Mouse (Mus musculus): ENCODE data around the gene Rac2. TPM values are rescaled to one million over a fixed set of nuclear protein-coding genes. Genes with fewer than 3 reads are reported as not detected.

The Rac2 gene
- polyA plus RNA-seq, 1 experiment = 1,833 TPM

GRCm38 (mm10) chr15:78521331-78521730 is 51.3 kb downstream of the Rac2 start:
- DNase-seq = no peak
- Histone ChIP-seq H3K36me3 (ENCODE audit: control insufficient read depth, insufficient read depth, low read length) (no peaks in the 10 kb centered on the region), H3K4me1 (replicated peaks; ENCODE audit: control insufficient read depth, insufficient read depth, low read length) (peaks cover 15% of the 10 kb centered on the region), H3K27me3 (ENCODE audit: control insufficient read depth, insufficient read depth, low read length) (no peaks in the 10 kb centered on the region), H3K27ac (ENCODE audit: control insufficient read depth, insufficient read depth, low read length) (no peak overlapping the region), H3K4me3 (ENCODE audit: control insufficient read depth, insufficient read depth, low read length) (no peak overlapping the region)
- no peak for TF ChIP-seq POLR2A (IDR thresholded peaks at IDR 0.05; ENCODE audit: control insufficient read depth, extremely low read depth, insufficient read depth, low read length, poor library complexity)
- TF ChIP-seq CTCF (IDR thresholded peaks at IDR 0.05; ENCODE audit: borderline replicate concordance, control insufficient read depth, extremely low read depth, insufficient read depth, low read length, poor library complexity) = no peak
- 92% methylated on average over 8 of the region's 8 CpGs for WGBS

- Histone ChIP-seq H3K4me1 (replicated peaks; ENCODE audit: control insufficient read depth, insufficient read depth, low read length) (peaks cover 15% of the 10 kb centered on the region), H3K27ac (ENCODE audit: control insufficient read depth, insufficient read depth, low read length) (no peak overlapping the region), H3K36me3 (ENCODE audit: control insufficient read depth, insufficient read depth, low read length) (no peaks in the 10 kb centered on the region), H3K4me3 (ENCODE audit: control insufficient read depth, insufficient read depth, low read length) (no peak overlapping the region), H3K27me3 (ENCODE audit: control insufficient read depth, insufficient read depth, low read length) (no peaks in the 10 kb centered on the region)
- TF ChIP-seq CTCF (IDR thresholded peaks at IDR 0.05; ENCODE audit: borderline replicate concordance, control insufficient read depth, extremely low read depth, insufficient read depth, low read length, poor library complexity) (no peak), POLR2A (IDR thresholded peaks at IDR 0.05; ENCODE audit: control insufficient read depth, extremely low read depth, insufficient read depth, low read length, poor library complexity) (no peak)
- WGBS = 72% methylated on average over 13 of the region's 13 CpGs
- DNase-seq = no peak
Observed at GRCm38 (mm10) chr15:78520112-78520715, 52.4 kb downstream of the Rac2 start.

- H3K4me3 ChIP-seq (ENCODE audit: control insufficient read depth, insufficient read depth, low read length) = no peak overlapping the region
- no peaks in the 10 kb centered on the region for H3K27me3 ChIP-seq (ENCODE audit: control insufficient read depth, insufficient read depth, low read length)
- DNase-seq = peak; percentile 56
- peaks cover 17% of the 10 kb centered on the region for H3K4me1 ChIP-seq (replicated peaks; ENCODE audit: control insufficient read depth, insufficient read depth, low read length)
- WGBS = 11% methylated on average over 7 of the region's 7 CpGs
- peak overlapping the region; percentile 9; the same call in 1 of the 2 replicates for H3K27ac ChIP-seq (ENCODE audit: control insufficient read depth, insufficient read depth, low read length)
- no peak for TF ChIP-seq CTCF (IDR thresholded peaks at IDR 0.05; ENCODE audit: borderline replicate concordance, control insufficient read depth, extremely low read depth, insufficient read depth, low read length, poor library complexity)
- TF ChIP-seq POLR2A (IDR thresholded peaks at IDR 0.05; ENCODE audit: control insufficient read depth, extremely low read depth, insufficient read depth, low read length, poor library complexity) = no peak
- H3K36me3 ChIP-seq (ENCODE audit: control insufficient read depth, insufficient read depth, low read length) = no peaks in the 10 kb centered on the region
Observed at GRCm38 (mm10) chr15:78518221-78518620, 54.4 kb downstream of the Rac2 start.

- no peak for TF ChIP-seq CTCF (IDR thresholded peaks at IDR 0.05; ENCODE audit: borderline replicate concordance, control insufficient read depth, extremely low read depth, insufficient read depth, low read length, poor library complexity)
- no peak for TF ChIP-seq POLR2A (IDR thresholded peaks at IDR 0.05; ENCODE audit: control insufficient read depth, extremely low read depth, insufficient read depth, low read length, poor library complexity)
- Histone ChIP-seq H3K36me3 (ENCODE audit: control insufficient read depth, insufficient read depth, low read length) (no peaks in the 10 kb centered on the region), H3K4me1 (replicated peaks; ENCODE audit: control insufficient read depth, insufficient read depth, low read length) (peaks cover 31% of the 10 kb centered on the region), H3K4me3 (ENCODE audit: control insufficient read depth, insufficient read depth, low read length) (no peak overlapping the region), H3K27me3 (ENCODE audit: control insufficient read depth, insufficient read depth, low read length) (no peaks in the 10 kb centered on the region), H3K27ac (ENCODE audit: control insufficient read depth, insufficient read depth, low read length) (no peak overlapping the region)
- DNase-seq = no peak
- WGBS = 59% methylated on average over 6 of the region's 6 CpGs
Observed at GRCm38 (mm10) chr15:78515759-78516158, 56.8 kb downstream of the Rac2 start.

- Histone ChIP-seq H3K36me3 (ENCODE audit: control insufficient read depth, insufficient read depth, low read length) (no peaks in the 10 kb centered on the region), H3K4me3 (ENCODE audit: control insufficient read depth, insufficient read depth, low read length) (no peak overlapping the region), H3K27ac (ENCODE audit: control insufficient read depth, insufficient read depth, low read length) (no peak overlapping the region), H3K27me3 (ENCODE audit: control insufficient read depth, insufficient read depth, low read length) (no peaks in the 10 kb centered on the region), H3K4me1 (replicated peaks; ENCODE audit: control insufficient read depth, insufficient read depth, low read length) (peaks cover 43% of the 10 kb centered on the region)
- 37% methylated on average over 7 of the region's 7 CpGs for WGBS
- TF ChIP-seq POLR2A (IDR thresholded peaks at IDR 0.05; ENCODE audit: control insufficient read depth, extremely low read depth, insufficient read depth, low read length, poor library complexity) (no peak), CTCF (IDR thresholded peaks at IDR 0.05; ENCODE audit: borderline replicate concordance, control insufficient read depth, extremely low read depth, insufficient read depth, low read length, poor library complexity) (peak; percentile 64; the same call in 1 of the 2 replicates)
- peak; percentile 75 for DNase-seq
Observed at GRCm38 (mm10) chr15:78514393-78515146, 58.0 kb downstream of the Rac2 start.

- peaks cover 40% of the 10 kb centered on the region for H3K4me1 ChIP-seq (replicated peaks; ENCODE audit: control insufficient read depth, insufficient read depth, low read length)
- H3K27ac ChIP-seq (ENCODE audit: control insufficient read depth, insufficient read depth, low read length) = no peak overlapping the region
- H3K4me3 ChIP-seq (ENCODE audit: control insufficient read depth, insufficient read depth, low read length) = no peak overlapping the region
- no peak for DNase-seq
- 92% methylated on average over 14 of the region's 14 CpGs for WGBS
- TF ChIP-seq CTCF (IDR thresholded peaks at IDR 0.05; ENCODE audit: borderline replicate concordance, control insufficient read depth, extremely low read depth, insufficient read depth, low read length, poor library complexity) = no peak
- TF ChIP-seq POLR2A (IDR thresholded peaks at IDR 0.05; ENCODE audit: control insufficient read depth, extremely low read depth, insufficient read depth, low read length, poor library complexity) = no peak
- H3K36me3 ChIP-seq (ENCODE audit: control insufficient read depth, insufficient read depth, low read length) = no peaks in the 10 kb centered on the region
- H3K27me3 ChIP-seq (ENCODE audit: control insufficient read depth, insufficient read depth, low read length) = no peaks in the 10 kb centered on the region
Observed at GRCm38 (mm10) chr15:78513019-78513418, 59.6 kb downstream of the Rac2 start.

Measured in thymus, adult 2 months (tissue).